In the genomic region with DNA sequence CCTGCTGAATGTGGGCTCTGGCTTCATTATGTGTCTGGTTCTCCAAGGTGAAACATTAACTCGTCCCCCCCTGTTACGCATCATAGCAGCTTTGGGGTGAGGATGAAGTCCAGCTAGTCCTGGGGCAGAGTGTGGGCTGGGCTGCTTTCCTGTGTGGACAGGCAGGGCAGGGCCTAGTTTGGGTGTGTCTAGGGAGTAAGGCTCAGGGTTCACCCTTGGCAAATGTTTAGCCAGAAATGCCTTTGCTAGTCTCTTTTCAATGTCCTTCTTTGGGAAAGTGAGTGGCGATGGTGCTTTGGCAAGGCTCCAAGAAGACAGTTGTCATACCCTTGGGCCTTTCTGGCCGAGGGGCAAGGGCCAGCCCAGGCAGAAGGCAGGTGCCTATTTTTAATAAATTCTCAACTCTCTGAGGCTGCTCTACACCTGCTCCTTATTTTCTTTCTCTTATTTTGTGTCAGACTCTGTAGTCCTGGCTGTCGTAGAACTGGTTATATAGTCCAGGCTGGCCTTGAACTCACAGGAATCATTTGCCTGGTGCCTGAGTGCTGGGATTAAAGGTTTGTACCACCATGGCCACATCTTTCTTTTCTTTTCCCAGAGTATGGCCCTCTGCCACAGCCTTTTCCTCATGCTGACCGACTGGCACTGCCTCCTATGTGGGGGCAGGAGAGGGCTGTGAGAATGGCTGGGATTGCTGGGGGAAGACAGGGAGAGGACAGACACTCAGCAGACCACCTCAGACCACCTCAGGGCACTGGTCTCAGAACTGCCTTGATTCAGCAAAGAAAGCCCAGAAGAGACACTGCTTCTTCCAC, we compare ENCODE assay signal across 12 mouse cellular contexts. TPM values are rescaled to one million over a fixed set of nuclear protein-coding genes. Genes with fewer than 3 reads are reported as not detected.
DNase-seq lines count a peak whose midpoint lies in the region; ATAC-seq lines count a peak whose summit lies in the region.
"Had no signal": no experiment of that assay in that cellular context is flagged by ENCODE, and none has a peak within 500 bp of the region (broad histone marks: within the 10 kb centered on the region; RNA-seq: fewer than 3 reads in every experiment).

No protein-coding gene starts in this region.

- peak overlapping the region; percentile 33 for H3K27ac ChIP-seq in lung, embryonic 16.5 days (ENCODE audit: low read length)
- peak overlapping the region; percentile 88 for H3K27ac ChIP-seq in stomach, embryonic 16.5 days (ENCODE audit: low read length)
- H3K27ac ChIP-seq: embryonic facial prominence, embryonic 12.5 days; hindbrain, embryonic 15.5 days; neural tube, embryonic 13.5 days had no signal

- no peak overlapping the region for H3K4me2 ChIP-seq in lung, embryonic 16.5 days (ENCODE audit: low read depth, low read length)
- H3K4me2 ChIP-seq in stomach, embryonic 16.5 days (ENCODE audit: low read depth, low read length): peak overlapping the region; percentile 9; the same call in 1 of the 2 replicates
- H3K4me2 ChIP-seq: embryonic facial prominence, embryonic 12.5 days; hindbrain, embryonic 15.5 days; neural tube, embryonic 13.5 days had no signal

- no peak overlapping the region for H3K9ac ChIP-seq in lung, embryonic 16.5 days (ENCODE audit: low read length)
- H3K9ac ChIP-seq in stomach, embryonic 16.5 days (ENCODE audit: low read length): peak overlapping the region; percentile 19; the same call in 1 of the 2 replicates
- H3K9ac ChIP-seq: embryonic facial prominence, embryonic 12.5 days; hindbrain, embryonic 15.5 days; neural tube, embryonic 13.5 days had no signal

- peak; percentile 40 for DNase-seq in adrenal gland, adult 2 months
- no peak for DNase-seq in adrenal gland, adult 18-20 months (ENCODE audit: low spot score in 2 of 2)
- no peak for DNase-seq in lung, postnatal 4 days
- peak; percentile 73 to 85 for DNase-seq in kidney, postnatal 4 days
- no peak for DNase-seq in thymus, postnatal 4 days

- H3K36me3 ChIP-seq in lung, embryonic 16.5 days (ENCODE audit: control insufficient read depth, insufficient read depth, low read length): no peaks in the 10 kb centered on the region
- no peaks in the 10 kb centered on the region for H3K36me3 ChIP-seq in stomach, embryonic 16.5 days (ENCODE audit: control insufficient read depth, insufficient read depth, low read length)
- H3K36me3 ChIP-seq: embryonic facial prominence, embryonic 12.5 days; hindbrain, embryonic 15.5 days; neural tube, embryonic 13.5 days had no signal

- whole genome bisulfite sequencing in lung, embryonic 16.5 days: 49% methylated on average over 6 of the region's 6 CpGs
- WGBS in stomach, embryonic 16.5 days: 57% methylated on average over 6 of the region's 6 CpGs

- H3K9me3 ChIP-seq in lung, embryonic 16.5 days (ENCODE audit: control insufficient read depth, low read length): no peaks in the 10 kb centered on the region
- no peaks in the 10 kb centered on the region for H3K9me3 ChIP-seq in stomach, embryonic 16.5 days (replicated peaks; ENCODE audit: control insufficient read depth, low read length)
- H3K9me3 ChIP-seq: embryonic facial prominence, embryonic 12.5 days; G1E; hindbrain, embryonic 15.5 days; neural tube, embryonic 13.5 days had no signal

- H3K4me3 ChIP-seq in lung, embryonic 16.5 days (ENCODE audit: low read length): no peak overlapping the region
- no peak overlapping the region for H3K4me3 ChIP-seq in stomach, embryonic 16.5 days (replicated peaks; ENCODE audit: low read length)
- H3K4me3 ChIP-seq: embryonic facial prominence, embryonic 12.5 days; hindbrain, embryonic 15.5 days; neural tube, embryonic 13.5 days had no signal

- peak; percentile 81 for ATAC-seq in lung, embryonic 16.5 days (ENCODE audit: low read depth)
- ATAC-seq in stomach, embryonic 16.5 days (ENCODE audit: insufficient read depth, low FRiP score): peak; percentile 94
- ATAC-seq in erythroblast, adult 5-6 weeks (replicated peaks; ENCODE audit: low FRiP score, poor library complexity, severe bottlenecking): no peak

- H3K27me3 ChIP-seq in lung, embryonic 16.5 days (ENCODE audit: control insufficient read depth, insufficient read depth, low read depth, low read length): no peaks in the 10 kb centered on the region
- no peaks in the 10 kb centered on the region for H3K27me3 ChIP-seq in stomach, embryonic 16.5 days (ENCODE audit: control insufficient read depth, insufficient read depth, low read length)
- H3K27me3 ChIP-seq: embryonic facial prominence, embryonic 12.5 days; hindbrain, embryonic 15.5 days; neural tube, embryonic 13.5 days had no signal

- H3K4me1 ChIP-seq in lung, embryonic 16.5 days (replicated peaks; ENCODE audit: control insufficient read depth, insufficient read depth, low read length): peaks cover 17% of the 10 kb centered on the region
- peaks cover 38% of the 10 kb centered on the region for H3K4me1 ChIP-seq in stomach, embryonic 16.5 days (ENCODE audit: control insufficient read depth, insufficient read depth, low read length)

RNA-seq across cellular contexts. Expression of a gene that starts 50.4 kb away (rescaled TPM):
- 10 to 100 TPM; 12.5 to 21.3 TPM for total RNA-seq in adrenal gland, adult 2 months (2021)
- 24.7 and 29.6 TPM in 2 replicates for polyA plus RNA-seq in adrenal gland, adult 2 months (2012; rRNA removed)
- 10 to 100 TPM; 15.9 to 20.5 TPM for total RNA-seq in adrenal gland, adult 18-20 months (2021)
- 2.3 and 2.5 TPM in 2 replicates for polyA plus RNA-seq in lung, embryonic 16.5 days (2015; fragmentation: Nextera tagmentation; extraction: Ambion mirVana)
- 5.5 and 5.7 TPM in 2 replicates for polyA plus RNA-seq in stomach, embryonic 16.5 days (2015; fragmentation: Nextera tagmentation; extraction: Ambion mirVana)
- 2.7 and 5.0 TPM in 2 replicates for total RNA-seq in erythroblast, adult 5-6 weeks (2015; ENCODE audit: low replicate concordance)
- 4.3 and 5.4 TPM in 2 replicates for total RNA-seq in erythroblast, adult 5-6 weeks (2017; ENCODE audit: low replicate concordance)

Comparison
In these comparisons a context has a peak if more than half of its experiments do, and no peak if none do; other contexts are left out.
1. DNase-seq: peak in adrenal gland, adult 2 months (single experiment) and kidney, postnatal 4 days (2 of 2); none in adrenal gland, adult 18-20 months (0 of 2), lung, postnatal 4 days (0 of 2) and thymus, postnatal 4 days (single experiment).